Mouse (Mus musculus): Measurements from ENCODE around the gene Tmem121b. TPM values are rescaled to one million over a fixed set of nuclear protein-coding genes. Genes with fewer than 3 reads are reported as not detected.

Tmem121b gene
- polyA plus RNA-seq, 1 experiment from 2014 or later: 0.04 TPM

- no peak overlapping the region for H3K9ac ChIP-seq (replicated peaks; ENCODE audit: low read length)
- no peak overlapping the region for H3K4me3 ChIP-seq (ENCODE audit: low read length)
- no peaks in the 10 kb centered on the region for H3K9me3 ChIP-seq (ENCODE audit: low read length)
- peaks cover 6% of the 10 kb centered on the region; the same call in 1 of the 2 replicates for H3K4me1 ChIP-seq (ENCODE audit: insufficient read depth, low read length)
- peaks cover 7% of the 10 kb centered on the region; the same call in 1 of the 2 replicates for H3K36me3 ChIP-seq (ENCODE audit: insufficient read depth, low read length)
- H3K27me3 ChIP-seq (ENCODE audit: insufficient read depth, low read length): no peaks in the 10 kb centered on the region
- 24% methylated on average over 8 of the region's 8 CpGs for WGBS
- no peak overlapping the region for H3K27ac ChIP-seq (ENCODE audit: low read length)
- ATAC-seq (ENCODE audit: low FRiP score, low TSS enrichment): peak; percentile 76
- H3K4me2 ChIP-seq (replicated peaks; ENCODE audit: low read depth, low read length): peak overlapping the region; percentile 17; the same call in 1 of the 2 replicates
Measured at GRCm38 (mm10) chr6:120483211-120483626, 10.4 kb downstream of the Tmem121b start.

- no peaks in the 10 kb centered on the region for H3K9me3 ChIP-seq (ENCODE audit: low read length)
- no peak overlapping the region for H3K4me3 ChIP-seq (ENCODE audit: low read length)
- peaks cover 6% of the 10 kb centered on the region; the same call in 1 of the 2 replicates for H3K4me1 ChIP-seq (ENCODE audit: insufficient read depth, low read length)
- peak overlapping the region; percentile 17; the same call in 1 of the 2 replicates for H3K4me2 ChIP-seq (replicated peaks; ENCODE audit: low read depth, low read length)
- H3K27me3 ChIP-seq (ENCODE audit: insufficient read depth, low read length): no peaks in the 10 kb centered on the region
- whole genome bisulfite sequencing: 43% methylated on average over 6 of the region's 6 CpGs
- ATAC-seq (ENCODE audit: low FRiP score, low TSS enrichment): no peak
- H3K9ac ChIP-seq (replicated peaks; ENCODE audit: low read length): no peak overlapping the region
- no peak overlapping the region for H3K27ac ChIP-seq (ENCODE audit: low read length)
- peaks cover 7% of the 10 kb centered on the region; the same call in 1 of the 2 replicates for H3K36me3 ChIP-seq (ENCODE audit: insufficient read depth, low read length)
Measured at GRCm38 (mm10) chr6:120482756-120483155, 10.9 kb downstream of the Tmem121b start.

- 91% methylated on average over 14 of the region's 14 CpGs for WGBS
- Histone ChIP-seq H3K4me3 (ENCODE audit: low read length) (no peak overlapping the region), H3K27ac (ENCODE audit: low read length) (no peak overlapping the region), H3K27me3 (ENCODE audit: insufficient read depth, low read length) (no peaks in the 10 kb centered on the region), H3K4me1 (ENCODE audit: insufficient read depth, low read length) (peaks cover 6% of the 10 kb centered on the region; the same call in 1 of the 2 replicates), H3K4me2 (replicated peaks; ENCODE audit: low read depth, low read length) (no peak overlapping the region), H3K36me3 (ENCODE audit: insufficient read depth, low read length) (peaks cover 7% of the 10 kb centered on the region; the same call in 1 of the 2 replicates), H3K9me3 (ENCODE audit: low read length) (no peaks in the 10 kb centered on the region), H3K9ac (replicated peaks; ENCODE audit: low read length) (no peak overlapping the region)
- ATAC-seq (ENCODE audit: low FRiP score, low TSS enrichment): no peak
Measured at GRCm38 (mm10) chr6:120482021-120482420, 11.6 kb downstream of the Tmem121b start.

- H3K9ac ChIP-seq (replicated peaks; ENCODE audit: low read length): no peak overlapping the region
- no peak for ATAC-seq (ENCODE audit: low FRiP score, low TSS enrichment)
- 91% methylated on average over 6 of the region's 6 CpGs for WGBS
- H3K4me1 ChIP-seq (ENCODE audit: insufficient read depth, low read length): peaks cover 6% of the 10 kb centered on the region; the same call in 1 of the 2 replicates
- no peak overlapping the region for H3K27ac ChIP-seq (ENCODE audit: low read length)
- H3K4me3 ChIP-seq (ENCODE audit: low read length): no peak overlapping the region
- H3K4me2 ChIP-seq (replicated peaks; ENCODE audit: low read depth, low read length): no peak overlapping the region
- no peaks in the 10 kb centered on the region for H3K27me3 ChIP-seq (ENCODE audit: insufficient read depth, low read length)
- H3K9me3 ChIP-seq (ENCODE audit: low read length): no peaks in the 10 kb centered on the region
- peaks cover 7% of the 10 kb centered on the region; the same call in 1 of the 2 replicates for H3K36me3 ChIP-seq (ENCODE audit: insufficient read depth, low read length)
Measured at GRCm38 (mm10) chr6:120481538-120481937, 12.1 kb downstream of the Tmem121b start.

- peaks cover 6% of the 10 kb centered on the region; the same call in 1 of the 2 replicates for H3K4me1 ChIP-seq (ENCODE audit: insufficient read depth, low read length)
- no peak overlapping the region for H3K9ac ChIP-seq (replicated peaks; ENCODE audit: low read length)
- H3K27me3 ChIP-seq (ENCODE audit: insufficient read depth, low read length): no peaks in the 10 kb centered on the region
- H3K27ac ChIP-seq (ENCODE audit: low read length): no peak overlapping the region
- H3K36me3 ChIP-seq (ENCODE audit: insufficient read depth, low read length): peaks cover 7% of the 10 kb centered on the region; the same call in 1 of the 2 replicates
- ATAC-seq (ENCODE audit: low FRiP score, low TSS enrichment): no peak
- H3K4me3 ChIP-seq (ENCODE audit: low read length): no peak overlapping the region
- no peaks in the 10 kb centered on the region for H3K9me3 ChIP-seq (ENCODE audit: low read length)
- H3K4me2 ChIP-seq (replicated peaks; ENCODE audit: low read depth, low read length): no peak overlapping the region
- 92% methylated on average over 5 of the region's 5 CpGs for WGBS
Measured at GRCm38 (mm10) chr6:120480361-120480760, 13.2 kb downstream of the Tmem121b start.

- 80% methylated on average over 2 of the region's 2 CpGs for WGBS
- no peaks in the 10 kb centered on the region for H3K9me3 ChIP-seq (ENCODE audit: low read length)
- H3K4me3 ChIP-seq (ENCODE audit: low read length): no peak overlapping the region
- H3K27me3 ChIP-seq (ENCODE audit: insufficient read depth, low read length): no peaks in the 10 kb centered on the region
- no peak overlapping the region for H3K27ac ChIP-seq (ENCODE audit: low read length)
- H3K36me3 ChIP-seq (ENCODE audit: insufficient read depth, low read length): peaks cover 7% of the 10 kb centered on the region; the same call in 1 of the 2 replicates
- ATAC-seq (ENCODE audit: low FRiP score, low TSS enrichment): no peak
- no peak overlapping the region for H3K4me2 ChIP-seq (replicated peaks; ENCODE audit: low read depth, low read length)
- H3K9ac ChIP-seq (replicated peaks; ENCODE audit: low read length): no peak overlapping the region
- H3K4me1 ChIP-seq (ENCODE audit: insufficient read depth, low read length): peaks cover 6% of the 10 kb centered on the region; the same call in 1 of the 2 replicates
Measured at GRCm38 (mm10) chr6:120479302-120479701, 14.3 kb downstream of the Tmem121b start.

GRCm38 (mm10) chr6:120475288-120475687 lies 18.3 kb downstream of the Tmem121b start:
- ATAC-seq (ENCODE audit: low FRiP score, low TSS enrichment): no peak
- no peaks in the 10 kb centered on the region for H3K4me1 ChIP-seq (ENCODE audit: insufficient read depth, low read length)
- WGBS: 65% methylated on average over 8 of the region's 8 CpGs
- no peak overlapping the region for H3K9ac ChIP-seq (replicated peaks; ENCODE audit: low read length)
- no peak overlapping the region for H3K4me3 ChIP-seq (ENCODE audit: low read length)
- H3K27ac ChIP-seq (ENCODE audit: low read length): no peak overlapping the region
- no peaks in the 10 kb centered on the region for H3K9me3 ChIP-seq (ENCODE audit: low read length)
- H3K36me3 ChIP-seq (ENCODE audit: insufficient read depth, low read length): no peaks in the 10 kb centered on the region
- no peaks in the 10 kb centered on the region for H3K27me3 ChIP-seq (ENCODE audit: insufficient read depth, low read length)
- no peak overlapping the region for H3K4me2 ChIP-seq (replicated peaks; ENCODE audit: low read depth, low read length)

GRCm38 (mm10) chr6:120473427-120473826 lies 20.2 kb downstream of the Tmem121b start:
- Histone ChIP-seq H3K9me3 (ENCODE audit: low read length) (no peaks in the 10 kb centered on the region), H3K27ac (ENCODE audit: low read length) (no peak overlapping the region), H3K9ac (replicated peaks; ENCODE audit: low read length) (no peak overlapping the region), H3K4me3 (ENCODE audit: low read length) (no peak overlapping the region), H3K4me1 (ENCODE audit: insufficient read depth, low read length) (peaks cover 3% of the 10 kb centered on the region; the same call in 1 of the 2 replicates), H3K4me2 (replicated peaks; ENCODE audit: low read depth, low read length) (no peak overlapping the region), H3K27me3 (ENCODE audit: insufficient read depth, low read length) (no peaks in the 10 kb centered on the region), H3K36me3 (ENCODE audit: insufficient read depth, low read length) (no peaks in the 10 kb centered on the region)
- 50% methylated on average over 5 of the region's 5 CpGs for WGBS
- ATAC-seq (ENCODE audit: low FRiP score, low TSS enrichment): peak; percentile 65; the same call in 1 of the 2 replicates

GRCm38 (mm10) chr6:120472455-120473140 lies 21.0 kb downstream of the Tmem121b start:
- Histone ChIP-seq H3K9me3 (ENCODE audit: low read length) (no peaks in the 10 kb centered on the region), H3K4me2 (replicated peaks; ENCODE audit: low read depth, low read length) (no peak overlapping the region), H3K36me3 (ENCODE audit: insufficient read depth, low read length) (no peaks in the 10 kb centered on the region), H3K27ac (ENCODE audit: low read length) (no peak overlapping the region), H3K4me1 (ENCODE audit: insufficient read depth, low read length) (peaks cover 3% of the 10 kb centered on the region; the same call in 1 of the 2 replicates), H3K4me3 (ENCODE audit: low read length) (no peak overlapping the region), H3K9ac (replicated peaks; ENCODE audit: low read length) (no peak overlapping the region), H3K27me3 (ENCODE audit: insufficient read depth, low read length) (no peaks in the 10 kb centered on the region)
- no peak for ATAC-seq (ENCODE audit: low FRiP score, low TSS enrichment)
- 31% methylated on average over 8 of the region's 8 CpGs for WGBS

- Histone ChIP-seq H3K27me3 (ENCODE audit: insufficient read depth, low read length) (no peaks in the 10 kb centered on the region), H3K36me3 (ENCODE audit: insufficient read depth, low read length) (no peaks in the 10 kb centered on the region), H3K9ac (replicated peaks; ENCODE audit: low read length) (no peak overlapping the region), H3K9me3 (ENCODE audit: low read length) (no peaks in the 10 kb centered on the region), H3K4me2 (replicated peaks; ENCODE audit: low read depth, low read length) (no peak overlapping the region), H3K4me1 (ENCODE audit: insufficient read depth, low read length) (peaks cover 3% of the 10 kb centered on the region; the same call in 1 of the 2 replicates), H3K27ac (ENCODE audit: low read length) (no peak overlapping the region), H3K4me3 (ENCODE audit: low read length) (no peak overlapping the region)
- no peak for ATAC-seq (ENCODE audit: low FRiP score, low TSS enrichment)
- 27% methylated on average over 5 of the region's 5 CpGs for WGBS
Measured at GRCm38 (mm10) chr6:120471991-120472441, 21.6 kb downstream of the Tmem121b start.
